Mouse (Mus musculus) adrenal gland, adult 2 months (tissue): Measurements from ENCODE around the gene Has3. TPM values are rescaled to one million over a fixed set of nuclear protein-coding genes. Genes with fewer than 3 reads are reported as not detected.
A peak's percentile ranks its signal among the peaks of the same experiment; 100 is the strongest.
"Not testable (repeated sequence)": the region's sequence is repeated elsewhere in the genome, so short reads cannot be mapped to it uniquely, and the experiment has no call there.

Experiments used
- DNase-seq: peaks from one replicate; pipeline ENCODE4 v3.0.0; 2021
- polyA plus RNA-seq: library from polyadenylated mRNA; depleted of rRNA; stranded (reverse); fragments of >200 nt; gene quantifications from 2 replicates; pipeline ENCODE4 v1.2.3, GENCODE M21; 2012
- total RNA-seq, 2 experiments: library from RNA; stranded (reverse); gene quantifications; 2 replicates each; pipeline ENCODE4 v1.2.3; 2021

Has3 gene
- total and polyA plus RNA-seq, 3 experiments = 0.35 to 0.68 (median 0.37) TPM

- DNase-seq = peak; percentile 78
These were observed 17.5 kb downstream of the Has3 start for GRCm38 (mm10) chr8:106887336-106888189.

DNA sequence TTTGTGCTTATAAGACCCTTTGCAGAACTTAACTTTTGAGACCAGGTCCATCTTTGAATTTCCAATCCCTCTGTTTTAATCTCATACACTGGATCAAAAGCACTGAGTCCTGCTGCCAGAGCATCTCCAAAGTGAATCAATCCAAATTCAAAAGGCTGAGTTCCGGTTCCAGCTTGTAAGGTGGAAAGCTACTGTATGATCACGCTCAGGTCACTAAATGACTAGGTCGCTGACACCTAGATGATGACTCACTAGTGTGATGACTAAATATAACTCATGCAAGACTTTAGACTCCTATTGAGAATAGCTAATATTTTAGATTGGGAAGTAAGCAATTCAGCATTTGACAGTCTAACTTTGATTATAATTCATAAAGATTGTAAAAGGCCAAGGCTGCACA is 18.8 kb downstream of the Has3 start:
- DNase-seq = peak; percentile 18

- peak; percentile 34 for DNase-seq
These were observed 22.3 kb downstream of the Has3 start for GRCm38 (mm10) chr8:106892210-106892805.

DNA sequence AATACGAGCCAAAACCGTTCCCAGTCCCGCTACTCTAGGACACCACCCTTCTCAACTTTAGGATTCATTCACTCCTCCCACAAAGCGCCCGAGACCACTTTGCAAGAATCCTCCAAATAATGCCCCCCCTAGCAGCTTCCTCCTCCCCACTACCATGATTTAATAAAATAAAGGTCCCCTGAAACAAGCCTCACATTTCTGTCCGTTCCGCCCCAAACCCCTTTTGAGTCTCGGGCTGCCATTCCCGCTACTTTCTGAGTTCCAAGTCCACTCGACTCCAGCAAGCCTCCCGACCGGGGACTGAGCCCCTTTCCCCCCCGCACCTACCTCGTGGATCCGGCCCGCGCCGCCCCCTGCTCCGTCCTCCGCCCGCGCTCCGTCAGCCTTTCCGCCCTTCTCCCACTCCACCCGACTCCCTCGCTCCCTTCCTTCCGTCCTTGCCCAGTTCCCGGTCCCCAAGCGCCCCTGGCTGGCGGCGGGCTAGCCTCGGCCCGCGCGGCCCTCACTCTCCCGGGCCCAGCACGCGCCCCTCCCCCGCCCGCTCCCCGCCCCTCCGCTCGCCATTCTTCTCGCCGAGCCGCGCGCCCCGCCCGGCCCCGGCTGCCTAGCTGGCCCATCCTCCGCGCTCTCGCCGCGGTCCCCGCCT is 22.9 kb downstream of the Has3 start:
- DNase-seq = no peak

- DNase-seq = peak; percentile 92
These were observed 23.6 kb downstream of the Has3 start, which contains the start of gene Utp4 for GRCm38 (mm10) chr8:106893481-106894156. TSS of gene Utp4 (plus strand) at chr8:106893636.

DNA sequence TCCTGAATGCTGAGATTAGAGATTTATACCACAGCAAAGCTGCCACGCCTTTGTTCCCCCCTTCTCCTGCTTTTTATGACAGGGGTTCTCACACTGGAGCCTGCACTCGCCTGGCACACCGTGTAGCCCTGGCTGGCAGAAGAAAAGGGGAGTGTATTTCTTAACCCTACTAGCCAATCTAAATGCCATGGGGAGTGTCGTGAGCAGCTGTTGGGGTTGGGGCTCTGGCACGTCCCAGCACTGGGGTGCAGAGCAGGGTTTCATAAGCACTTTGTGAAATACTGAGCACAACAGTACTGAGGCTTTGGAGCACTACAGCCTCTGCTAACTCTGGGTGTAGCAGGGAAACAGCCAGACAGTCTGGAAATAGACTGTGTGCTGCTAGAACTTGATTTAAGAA is 29.4 kb downstream of the Has3 start:
- DNase-seq = peak; percentile 40

DNA sequence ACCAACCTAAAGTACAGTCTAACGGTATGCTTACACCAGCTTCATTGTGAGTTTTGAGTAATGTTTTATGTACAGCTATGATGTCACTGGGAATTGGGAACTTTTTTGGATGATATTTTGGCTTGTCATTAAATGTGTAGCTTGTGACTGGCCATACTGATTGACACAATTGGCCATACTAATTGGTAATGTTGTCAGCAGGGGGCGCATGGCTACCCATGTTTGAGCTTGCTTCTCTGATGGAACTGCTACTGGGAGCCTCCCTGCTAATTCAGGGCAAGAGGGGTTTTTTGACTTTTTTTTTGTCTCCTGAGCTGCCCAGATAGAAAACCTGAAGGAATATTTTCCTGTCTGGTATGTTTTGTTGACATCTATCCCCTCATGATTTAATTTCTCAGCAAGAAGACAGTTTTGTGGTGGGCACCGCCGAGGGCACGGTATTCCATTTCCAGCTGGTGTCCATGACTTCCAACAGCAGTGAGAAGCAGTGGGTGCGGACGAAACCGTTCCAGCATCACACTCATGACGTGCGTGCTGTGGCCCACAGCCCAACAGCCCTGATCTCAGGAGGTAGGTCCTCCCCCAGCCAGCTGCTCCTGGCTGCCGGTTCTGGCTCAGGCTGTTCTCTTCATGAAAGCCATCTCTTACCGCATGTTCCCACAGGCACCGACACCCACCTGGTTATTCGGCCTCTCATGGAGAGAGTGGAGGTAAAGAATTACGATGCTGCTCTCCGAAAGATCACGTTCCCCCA is 35.9 kb downstream of the Has3 start:
- peak; percentile 73 for DNase-seq

GRCm38 (mm10) chr8:106906635-106907034 is 36.6 kb downstream of the Has3 start:
- no peak for DNase-seq

GRCm38 (mm10) chr8:106907450-106907849 is 37.4 kb downstream of the Has3 start:
- DNase-seq = no peak

- DNase-seq = no peak
These were observed 38.2 kb downstream of the Has3 start for GRCm38 (mm10) chr8:106908291-106908690.

DNA sequence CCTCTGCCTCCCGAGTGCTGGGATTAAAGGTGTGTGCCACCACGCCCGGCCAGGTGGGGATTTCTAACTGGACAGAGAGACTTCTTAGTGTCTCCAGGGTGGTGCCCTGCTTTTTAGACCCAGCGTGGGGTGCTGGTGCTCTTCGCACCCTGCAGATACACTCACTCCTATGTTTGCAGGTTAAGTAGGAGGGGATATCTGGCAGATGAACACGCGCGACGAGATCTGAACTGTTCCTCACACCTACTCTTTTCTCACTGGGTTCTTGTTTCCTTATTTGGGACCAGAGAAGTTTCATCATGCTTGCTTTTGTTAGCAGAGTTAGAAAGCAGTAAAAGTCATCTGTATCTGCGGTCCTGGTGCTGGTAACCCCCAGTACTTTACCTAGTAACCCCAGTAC is 43.6 kb downstream of the Has3 start:
- DNase-seq = no peak

- DNase-seq = peak; percentile 73
These were observed 49.8 kb downstream of the Has3 start for GRCm38 (mm10) chr8:106919721-106920394.

- DNase-seq = no peak
These were observed 50.3 kb downstream of the Has3 start for GRCm38 (mm10) chr8:106920395-106920741.

- no peak for DNase-seq
These were observed 54.0 kb downstream of the Has3 start for GRCm38 (mm10) chr8:106924057-106924456.

DNA sequence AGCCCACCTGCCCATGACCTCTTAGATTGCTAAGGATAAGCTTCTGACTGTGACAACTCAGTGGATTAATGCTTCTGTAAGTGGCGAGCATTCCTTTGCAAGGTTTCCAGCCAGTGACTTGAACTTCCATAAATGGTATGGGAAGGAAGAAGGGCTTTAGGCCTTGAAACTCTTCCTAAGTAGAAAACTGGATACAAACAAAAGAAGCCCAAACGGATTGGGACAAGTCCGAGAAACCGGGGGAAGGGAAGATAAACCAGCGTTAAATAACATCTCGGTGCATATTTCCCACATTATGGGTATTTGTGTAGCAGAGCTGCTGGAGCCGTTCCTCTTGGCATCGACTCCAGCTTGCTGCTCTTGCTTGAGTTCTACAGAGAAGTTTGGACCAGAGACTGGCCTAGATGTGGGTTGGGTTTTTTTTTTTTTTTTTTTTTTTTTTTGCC is 54.9 kb downstream of the Has3 start:
- no peak for DNase-seq

- DNase-seq = no peak
These were observed 55.4 kb downstream of the Has3 start for GRCm38 (mm10) chr8:106925446-106925845.

DNA sequence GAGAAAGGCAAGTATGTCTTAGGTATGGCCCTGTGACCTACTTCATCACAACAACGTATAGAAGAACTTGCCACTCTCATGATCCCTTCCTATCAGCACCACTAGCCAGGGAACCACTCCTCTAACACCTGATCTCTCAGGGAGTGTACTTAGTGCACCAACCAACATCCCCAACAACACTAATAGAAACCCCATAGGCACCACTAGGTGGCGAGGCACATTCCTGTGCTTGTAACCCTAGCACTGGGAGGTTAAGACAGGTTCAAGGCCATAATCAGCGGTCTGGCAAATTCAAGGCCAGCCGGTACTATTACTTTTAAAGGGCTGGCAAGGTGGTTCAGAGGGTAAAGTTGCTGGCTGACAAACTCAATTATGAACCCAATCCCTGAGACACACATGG is 57.2 kb downstream of the Has3 start:
- no peak for DNase-seq

DNA sequence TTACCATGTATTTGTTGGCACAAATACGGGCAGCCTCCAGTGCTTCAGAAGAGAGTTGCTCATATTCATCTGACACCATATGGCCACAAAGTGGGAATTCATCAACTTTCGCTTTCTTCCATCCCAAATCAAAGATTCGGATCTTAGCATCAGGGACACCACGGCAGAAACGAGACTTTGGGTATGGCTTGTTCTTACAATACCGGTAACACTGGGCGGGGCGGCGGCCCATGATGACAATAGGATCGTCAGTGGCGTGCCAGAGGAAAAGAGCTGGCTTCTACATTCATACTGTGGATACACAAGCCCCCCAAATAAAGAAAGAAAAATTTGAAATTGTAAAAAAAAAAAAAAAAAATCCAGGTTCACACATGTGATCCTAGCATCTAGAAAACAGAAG is 58.1 kb downstream of the Has3 start:
- DNase-seq = not testable (repeated sequence)

DNA sequence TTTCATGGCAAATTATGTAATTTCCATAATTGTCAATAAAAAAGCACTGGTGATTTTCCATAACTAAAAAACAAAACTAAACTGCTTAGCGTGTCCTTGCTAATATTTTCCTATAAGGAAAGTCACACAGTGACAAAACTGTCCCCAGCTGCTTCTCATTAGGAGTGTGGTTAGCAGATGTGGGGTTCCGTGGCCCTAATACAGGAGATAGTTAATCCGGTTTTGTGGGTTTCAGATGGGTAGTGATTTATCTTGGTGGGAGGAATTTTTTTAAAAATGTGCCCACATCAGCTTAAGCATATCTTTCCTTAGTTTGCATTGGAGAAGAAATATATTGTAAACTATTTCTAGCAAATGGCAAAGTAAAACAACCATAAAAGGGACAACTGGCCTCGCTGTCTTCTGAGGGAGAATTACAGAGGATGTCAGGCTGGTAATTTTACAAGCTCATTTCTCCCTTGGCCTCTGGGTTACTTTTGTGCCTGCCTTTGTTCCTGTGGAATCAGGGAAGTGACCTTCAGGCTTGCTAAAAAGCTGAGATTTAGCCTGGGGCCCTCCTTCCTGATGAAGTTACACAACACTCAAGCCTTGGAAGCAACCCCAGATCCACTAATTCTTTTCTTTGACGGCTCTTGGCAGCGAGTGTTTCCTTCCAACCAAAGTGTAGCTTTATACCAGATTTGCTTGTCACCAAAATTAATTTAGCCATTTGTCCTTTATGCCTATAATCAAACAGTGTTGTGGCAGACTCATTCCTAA is 59.3 kb downstream of the Has3 start:
- DNase-seq = peak; percentile 90

DNA sequence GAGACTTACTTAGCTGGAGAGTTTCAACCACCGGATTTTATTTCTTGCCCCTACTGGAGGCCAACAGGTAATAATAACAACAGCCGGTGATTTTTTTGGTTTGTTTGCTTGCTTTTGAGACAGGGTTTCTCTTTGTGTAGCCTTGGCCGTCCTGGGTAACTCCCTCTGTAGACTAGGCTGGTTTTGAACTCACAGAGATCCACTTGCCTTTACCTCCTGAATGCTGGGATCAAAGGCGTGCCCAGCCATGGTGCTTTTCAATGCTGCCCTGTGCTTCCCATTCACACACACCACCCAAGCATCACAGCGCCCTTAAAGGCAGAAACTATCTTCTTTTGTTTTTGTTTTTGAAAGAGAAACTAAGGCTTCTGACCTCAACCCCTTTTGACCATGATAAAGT is 59.9 kb downstream of the Has3 start:
- DNase-seq = no peak
